Mouse (Mus musculus): Measurements from ENCODE around the gene Zfp13.
"Not testable (repeated sequence)": the region's sequence is repeated elsewhere in the genome, so short reads cannot be mapped to it uniquely, and the experiment has no call there.

Gene Zfp13

DNA sequence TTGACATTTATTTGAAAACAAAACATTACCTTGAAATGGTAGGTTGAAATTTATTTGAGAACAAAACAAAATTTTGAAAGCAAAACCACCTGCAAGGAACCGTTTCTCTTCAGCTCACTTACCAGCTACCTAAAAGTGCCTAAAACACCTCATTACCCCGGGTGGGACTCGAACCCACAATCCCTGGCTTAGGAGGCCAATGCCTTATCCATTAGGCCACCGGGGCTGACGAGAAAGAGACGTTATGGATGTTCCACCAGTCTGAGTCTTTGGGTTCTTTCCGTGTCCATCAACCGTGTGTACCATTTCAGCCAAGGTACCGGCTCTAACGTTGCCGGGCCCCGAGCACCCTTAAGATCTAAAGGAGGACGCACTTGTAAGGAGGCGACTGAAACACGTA lies 50.7 kb downstream of the Zfp13 start:
- peak; percentile 76 for DNase-seq

GRCm38 (mm10) chr17:23547681-23548443 lies 51.4 kb downstream of the Zfp13 start:
- no peak for DNase-seq

- DNase-seq: peak; percentile 88
These were observed 52.4 kb downstream of the Zfp13 start for GRCm38 (mm10) chr17:23546702-23547505.

- peak; percentile 77 for DNase-seq
These were observed 53.0 kb downstream of the Zfp13 start for GRCm38 (mm10) chr17:23546333-23546701.

DNA sequence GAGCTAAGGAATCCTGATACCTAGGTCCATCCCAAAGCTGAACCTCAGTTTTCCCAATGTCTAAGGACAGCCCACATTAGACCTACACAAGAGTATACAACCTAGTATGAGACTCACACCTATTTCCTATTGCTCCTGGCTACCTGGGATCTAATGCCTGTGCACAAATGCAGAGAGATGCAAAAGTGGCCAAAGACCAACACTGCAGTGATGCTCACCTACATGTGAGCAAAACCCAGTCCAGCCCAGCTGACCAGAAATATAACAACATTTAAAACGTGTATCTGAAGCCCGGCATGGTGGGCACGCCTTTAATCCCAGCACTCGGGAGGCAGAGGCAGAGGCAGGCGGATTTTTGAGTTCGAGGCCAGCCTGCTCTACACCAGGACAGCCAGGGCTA lies 53.4 kb downstream of the Zfp13 start:
- no peak for DNase-seq

GRCm38 (mm10) chr17:23544766-23545165 lies 54.5 kb downstream of the Zfp13 start:
- no peak for DNase-seq

DNA sequence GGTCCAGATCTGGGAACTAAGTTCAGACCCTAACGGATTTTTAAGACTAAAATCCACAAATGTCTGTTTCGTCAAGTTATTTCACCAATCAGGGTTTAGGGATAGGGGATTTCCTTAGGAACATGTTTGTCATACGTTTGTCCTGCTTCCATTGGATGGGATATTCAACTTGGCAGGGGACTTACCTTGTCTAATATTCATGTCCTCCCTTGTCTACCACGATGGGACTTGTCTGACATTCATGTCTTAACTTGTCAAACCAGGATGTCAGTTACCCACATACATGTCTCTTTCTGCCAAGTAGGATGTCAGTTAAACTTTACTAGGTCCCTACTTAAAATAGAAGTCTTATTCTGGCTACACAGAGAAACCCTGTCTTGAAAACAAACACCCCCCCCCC lies 55.3 kb downstream of the Zfp13 start:
- no peak for DNase-seq

- peak; percentile 32 for DNase-seq
These were observed 56.0 kb downstream of the Zfp13 start for GRCm38 (mm10) chr17:23543325-23543724.

GRCm38 (mm10) chr17:23542835-23543234 lies 56.5 kb downstream of the Zfp13 start:
- no peak for DNase-seq

DNA sequence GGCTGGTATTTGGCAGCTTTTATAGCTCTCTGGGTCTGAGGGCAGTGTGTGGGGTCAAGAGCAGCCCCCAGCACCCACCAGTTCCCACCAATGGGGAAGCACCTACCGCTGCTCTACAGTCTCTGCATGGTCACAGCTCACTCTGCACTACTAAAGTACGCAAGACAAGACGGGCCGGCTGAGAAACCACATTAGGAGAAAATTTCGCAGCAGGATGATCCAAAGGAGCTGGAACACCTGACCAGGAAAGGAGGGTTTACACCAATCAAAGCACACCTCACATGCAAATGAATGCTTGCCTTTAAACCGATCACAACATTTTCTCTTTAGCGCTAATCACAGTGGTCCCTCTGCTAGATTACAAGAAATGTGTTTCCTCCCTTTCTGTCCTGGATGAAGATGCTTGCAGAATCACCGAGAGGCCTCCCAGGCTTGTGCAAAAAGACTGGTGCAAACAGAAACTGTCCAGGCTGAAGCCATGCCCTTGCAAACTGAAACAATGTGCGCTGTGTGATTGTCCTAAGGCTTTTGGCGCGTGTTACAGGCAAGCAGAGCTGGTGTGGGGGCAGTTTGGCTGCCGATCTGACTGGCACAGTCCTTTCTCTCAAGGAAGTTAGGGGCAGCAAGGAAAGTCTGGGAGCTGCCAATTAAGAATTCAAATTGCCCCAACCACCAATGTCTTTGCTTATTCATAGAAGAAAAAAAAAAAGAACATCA lies 57.1 kb downstream of the Zfp13 start:
- DNase-seq: no peak

GRCm38 (mm10) chr17:23540605-23541475 lies 58.4 kb downstream of the Zfp13 start:
- no peak for DNase-seq

- no peak for DNase-seq
These were observed 59.2 kb downstream of the Zfp13 start for GRCm38 (mm10) chr17:23540106-23540505.

- DNase-seq: no peak
These were observed 59.7 kb downstream of the Zfp13 start for GRCm38 (mm10) chr17:23539608-23540007.

- no peak for DNase-seq
These were observed 60.8 kb downstream of the Zfp13 start for GRCm38 (mm10) chr17:23538299-23539015.

- DNase-seq: no peak
These were observed 61.6 kb downstream of the Zfp13 start for GRCm38 (mm10) chr17:23537554-23538255.

DNA sequence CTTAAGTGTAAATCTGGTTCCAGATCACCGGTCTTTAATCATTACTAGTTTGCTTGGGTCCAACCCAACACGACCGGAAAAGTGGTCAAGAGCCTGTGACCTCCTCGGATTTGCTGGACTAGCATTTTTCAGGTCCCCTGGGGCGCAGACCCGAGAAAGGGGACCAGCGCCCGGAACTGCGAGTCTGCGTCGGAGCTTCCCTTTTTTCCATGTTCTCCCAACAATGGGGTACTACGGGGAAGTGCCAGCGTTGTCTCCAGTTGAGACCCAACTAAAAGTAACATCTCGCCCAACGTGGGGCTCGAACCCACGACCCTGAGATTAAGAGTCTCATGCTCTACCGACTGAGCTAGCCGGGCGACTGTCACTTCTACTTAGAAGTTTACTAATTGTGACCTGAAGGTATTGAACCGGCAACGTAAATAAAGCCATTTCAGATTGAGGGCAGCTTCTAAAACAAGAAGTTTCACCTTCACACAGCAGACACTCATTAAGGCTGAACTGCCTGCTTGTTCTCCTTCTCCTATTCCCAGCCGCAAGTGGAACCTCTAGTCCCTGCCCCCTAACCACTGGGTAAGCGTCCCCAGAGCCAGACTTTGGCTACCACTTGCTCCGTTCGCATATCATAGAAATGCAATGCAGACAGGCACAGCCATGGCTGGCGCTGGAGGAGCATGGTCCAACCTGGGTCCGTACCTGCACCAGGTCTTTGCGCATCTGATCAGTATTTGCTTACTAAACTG lies 64.1 kb downstream of the Zfp13 start:
- DNase-seq: not testable (repeated sequence)

DNA sequence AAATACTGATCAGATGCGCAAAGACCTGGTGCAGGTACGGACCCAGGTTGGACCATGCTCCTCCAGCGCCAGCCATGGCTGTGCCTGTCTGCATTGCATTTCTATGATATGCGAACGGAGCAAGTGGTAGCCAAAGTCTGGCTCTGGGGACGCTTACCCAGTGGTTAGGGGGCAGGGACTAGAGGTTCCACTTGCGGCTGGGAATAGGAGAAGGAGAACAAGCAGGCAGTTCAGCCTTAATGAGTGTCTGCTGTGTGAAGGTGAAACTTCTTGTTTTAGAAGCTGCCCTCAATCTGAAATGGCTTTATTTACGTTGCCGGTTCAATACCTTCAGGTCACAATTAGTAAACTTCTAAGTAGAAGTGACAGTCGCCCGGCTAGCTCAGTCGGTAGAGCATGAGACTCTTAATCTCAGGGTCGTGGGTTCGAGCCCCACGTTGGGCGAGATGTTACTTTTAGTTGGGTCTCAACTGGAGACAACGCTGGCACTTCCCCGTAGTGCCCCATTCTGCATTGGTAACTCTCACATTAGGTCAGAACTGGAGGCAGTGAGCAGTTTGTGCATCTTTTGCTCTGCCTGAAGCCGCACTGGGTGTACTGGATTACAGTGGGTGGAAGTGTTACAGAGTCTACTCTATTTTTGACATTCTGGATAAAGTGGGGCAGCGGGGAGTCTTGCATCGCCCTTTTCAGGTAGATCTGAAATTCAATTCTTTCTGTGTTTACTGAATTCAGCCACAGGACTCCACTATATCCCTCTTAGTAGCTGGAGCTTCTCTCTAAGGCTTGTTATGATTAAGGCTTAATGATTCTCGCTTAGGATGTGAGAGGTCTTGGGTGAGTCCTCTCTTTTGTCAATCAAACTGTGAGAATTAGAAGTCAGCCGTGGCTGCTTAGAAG lies 65.4 kb downstream of the Zfp13 start:
- DNase-seq: not testable (repeated sequence)

DNA sequence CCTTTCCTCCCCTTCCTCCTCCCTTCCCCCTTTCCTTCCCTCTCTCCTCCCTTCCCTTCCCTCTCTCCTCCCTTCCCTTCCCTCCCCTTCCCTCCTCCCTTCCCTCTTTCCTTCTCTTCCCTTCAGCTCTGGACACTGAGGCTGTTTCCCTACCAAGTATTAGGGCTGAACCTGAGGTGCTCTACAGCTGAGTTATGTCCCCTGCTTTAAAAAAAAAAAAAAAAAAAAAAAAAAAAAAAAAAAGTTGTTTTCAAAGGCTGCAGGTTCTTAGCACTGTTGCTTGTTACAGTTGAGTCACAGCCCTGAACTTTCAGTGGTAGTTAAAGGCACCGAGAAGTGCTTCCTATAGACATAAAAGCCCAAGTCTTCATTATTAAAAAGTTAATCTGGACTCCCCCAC lies 67.9 kb downstream of the Zfp13 start:
- not testable (repeated sequence) for DNase-seq
